Mouse (Mus musculus) embryonic facial prominence, embryonic 10.5 days (tissue): ENCODE measurements around the gene Anxa1. TPM values are rescaled to one million over a fixed set of nuclear protein-coding genes. Genes with fewer than 3 reads are reported as not detected.
A peak's percentile ranks its signal among the peaks of the same experiment; 100 is the strongest.

Experiments
- DNase-seq: peaks from one replicate; pipeline ENCODE4 v3.0.0-alpha.2; 2017; ENCODE audit warnings: low spot score
- H3K27ac ChIP-seq: fragments of 300-500 bp; sonication (generic); replicated peaks from 2 replicates; pipeline ENCODE4 v1.5.1; 2016; ENCODE audit warnings: mild to moderate bottlenecking
- H3K27me3 ChIP-seq: fragments of 300-500 bp; sonication (generic); replicated peaks from 2 replicates; pipeline ENCODE4 v1.6.1; 2016; ENCODE audit warnings: low read depth, mild to moderate bottlenecking; ENCODE audit not compliant: poor library complexity, severe bottlenecking
- H3K36me3 ChIP-seq: fragments of 300-500 bp; sonication (generic); replicated peaks from 2 replicates; pipeline ENCODE4 v1.6.1; 2016; ENCODE audit warnings: mild to moderate bottlenecking, moderate library complexity
- H3K4me1 ChIP-seq: fragments of 300-500 bp; sonication (generic); 2 replicates; pipeline ENCODE4 v1.6.1; 2016
- H3K4me3 ChIP-seq: fragments of 300-500 bp; sonication (generic); 2 replicates; pipeline ENCODE4 v1.5.1; 2016; ENCODE audit warnings: mild to moderate bottlenecking, moderate library complexity
- H3K9me3 ChIP-seq: fragments of 300-500 bp; sonication (generic); 2 replicates; pipeline ENCODE4 v1.6.1; 2016; ENCODE audit warnings: mild to moderate bottlenecking
- WGBS: fragments of 180-500 bp; shearing (Covaris S2); methylation state at CpG from one replicate; pipeline ENCODE4 v1.1.7; 2016; 5-methylcytosine and 5-hydroxymethylcytosine counted together
- polyA plus RNA-seq: library from polyadenylated mRNA; unstranded; fragments of >200 nt; fragmentation: Nextera tagmentation; extraction: Ambion mirVana; gene quantifications from 2 replicates; pipeline ENCODE4 v1.2.1, GENCODE M21; 2016

Gene Anxa1
- 0.92 and 4.3 TPM in 2 replicates for polyA plus RNA-seq

DNA sequence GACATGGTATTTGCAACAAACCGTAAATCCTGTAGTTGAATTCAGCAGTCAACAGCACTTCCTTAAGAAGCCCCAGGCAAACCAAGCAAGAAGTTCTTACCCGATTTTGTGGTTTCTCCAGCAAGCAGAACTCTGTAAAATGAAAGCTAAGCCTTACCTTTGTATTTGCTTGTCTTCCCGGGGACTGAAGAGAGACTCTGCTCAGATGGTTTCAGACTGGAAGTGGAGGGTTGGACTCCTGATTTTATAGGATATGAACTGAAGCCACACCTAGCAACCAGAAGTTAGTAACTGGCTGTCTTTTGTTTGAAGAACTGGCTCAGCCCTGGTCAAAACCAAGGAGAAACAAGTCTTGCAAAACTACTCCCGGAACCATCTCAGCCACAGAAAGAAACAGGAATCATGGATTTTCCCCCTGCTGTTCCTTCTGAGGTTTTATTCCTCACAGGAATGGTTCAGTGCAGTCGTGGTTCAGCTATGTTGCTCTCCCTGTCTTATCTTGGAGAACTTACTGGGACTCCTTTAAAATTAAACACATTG, at the start of gene Anxa1:
Anxa1 (minus strand) TSS at position 490 of the 540 bp plus-strand sequence.
- Histone ChIP-seq H3K9me3 (no peaks in the 10 kb centered on the region), H3K4me1 (no peaks in the 10 kb centered on the region; the same call in 1 of the 2 replicates), H3K36me3 (no peaks in the 10 kb centered on the region), H3K27me3 (no peaks in the 10 kb centered on the region), H3K4me3 (no peak within 1 kb of the TSS), H3K27ac (no peak within 1 kb of the TSS)
- no peak for DNase-seq
- WGBS: 60% methylated on average over 5 of the region's 5 CpGs

- H3K4me1 ChIP-seq: no peaks in the 10 kb centered on the region
- H3K27me3 ChIP-seq: no peaks in the 10 kb centered on the region
- no peaks in the 10 kb centered on the region for H3K36me3 ChIP-seq
- H3K27ac ChIP-seq: no peak overlapping the region
- H3K9me3 ChIP-seq: no peaks in the 10 kb centered on the region
- WGBS: 60% methylated on average over 5 of the region's 5 CpGs
- no peak for DNase-seq
- H3K4me3 ChIP-seq: no peak overlapping the region
Observed at GRCm38 (mm10) chr19:20437043-20437442, 46.3 kb upstream of the Anxa1 start.

GRCm38 (mm10) chr19:20434541-20434940, 43.8 kb upstream of the Anxa1 start:
- Histone ChIP-seq H3K36me3 (no peaks in the 10 kb centered on the region), H3K9me3 (no peaks in the 10 kb centered on the region), H3K4me1 (no peaks in the 10 kb centered on the region), H3K4me3 (no peak overlapping the region), H3K27me3 (no peaks in the 10 kb centered on the region), H3K27ac (no peak overlapping the region)
- WGBS: 11% methylated on average over 3 of the region's 3 CpGs
- peak; percentile 64 for DNase-seq

GRCm38 (mm10) chr19:20433966-20434365, 43.2 kb upstream of the Anxa1 start:
- DNase-seq: no peak

GRCm38 (mm10) chr19:20426443-20427161, 35.9 kb upstream of the Anxa1 start:
- Histone ChIP-seq H3K4me1 (no peaks in the 10 kb centered on the region), H3K4me3 (no peak overlapping the region), H3K27me3 (no peaks in the 10 kb centered on the region), H3K36me3 (no peaks in the 10 kb centered on the region), H3K9me3 (no peaks in the 10 kb centered on the region), H3K27ac (no peak overlapping the region)
- WGBS: 56% methylated on average over 12 of the region's 12 CpGs
- DNase-seq: no peak

More at GRCm38 (mm10) chr19:20433966-20434365, 43.2 kb upstream of the Anxa1 start:
- H3K4me3 ChIP-seq: no peak overlapping the region
- no peaks in the 10 kb centered on the region for H3K4me1 ChIP-seq
- no peaks in the 10 kb centered on the region for H3K9me3 ChIP-seq
- H3K27ac ChIP-seq: no peak overlapping the region
- 81% methylated on average over 5 of the region's 5 CpGs for WGBS
- no peaks in the 10 kb centered on the region for H3K27me3 ChIP-seq
- H3K36me3 ChIP-seq: no peaks in the 10 kb centered on the region

- Histone ChIP-seq H3K27me3 (no peaks in the 10 kb centered on the region), H3K4me1 (no peaks in the 10 kb centered on the region), H3K4me3 (no peak overlapping the region), H3K27ac (no peak overlapping the region), H3K36me3 (no peaks in the 10 kb centered on the region), H3K9me3 (no peaks in the 10 kb centered on the region)
- no peak for DNase-seq
- WGBS: 87% methylated on average over 3 of the region's 3 CpGs
Observed at GRCm38 (mm10) chr19:20411276-20411675, 20.5 kb upstream of the Anxa1 start.

GRCm38 (mm10) chr19:20409541-20410528, 19.1 kb upstream of the Anxa1 start:
- 80% methylated on average over 9 of the region's 9 CpGs for WGBS
- Histone ChIP-seq H3K27me3 (no peaks in the 10 kb centered on the region), H3K4me3 (no peak overlapping the region), H3K9me3 (no peaks in the 10 kb centered on the region), H3K4me1 (no peaks in the 10 kb centered on the region), H3K27ac (no peak overlapping the region), H3K36me3 (no peaks in the 10 kb centered on the region)
- DNase-seq: no peak

- H3K4me1 ChIP-seq: no peaks in the 10 kb centered on the region
- 76% methylated on average over 3 of the region's 3 CpGs for WGBS
- H3K4me3 ChIP-seq: no peak overlapping the region
- no peak overlapping the region for H3K27ac ChIP-seq
- no peaks in the 10 kb centered on the region for H3K9me3 ChIP-seq
- no peaks in the 10 kb centered on the region for H3K27me3 ChIP-seq
- DNase-seq: no peak
- H3K36me3 ChIP-seq: no peaks in the 10 kb centered on the region
Observed at GRCm38 (mm10) chr19:20406475-20406874, 15.7 kb upstream of the Anxa1 start.

DNA sequence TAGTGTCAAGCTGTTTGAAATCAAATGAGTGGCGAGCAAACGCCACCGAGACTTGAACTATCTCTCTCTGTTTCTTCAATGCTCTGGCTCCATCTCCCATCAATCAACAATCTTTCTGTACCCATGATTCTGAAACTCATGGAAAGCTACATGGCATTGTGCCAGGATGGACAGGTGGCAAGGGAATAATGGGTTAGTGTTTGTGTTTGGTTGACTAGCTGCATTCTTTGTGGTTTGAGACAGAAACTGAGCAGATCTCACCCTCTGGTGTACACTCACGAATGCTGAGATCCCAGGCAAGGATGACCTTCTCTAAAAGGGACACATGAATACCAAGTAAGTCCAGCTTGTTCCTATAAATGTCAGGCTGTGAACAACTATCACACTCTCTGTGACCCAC, 14.3 kb upstream of the Anxa1 start:
- no peak for DNase-seq
- H3K27me3 ChIP-seq: no peaks in the 10 kb centered on the region
- no peaks in the 10 kb centered on the region for H3K9me3 ChIP-seq
- no peak overlapping the region for H3K27ac ChIP-seq
- no peak overlapping the region for H3K4me3 ChIP-seq
- H3K4me1 ChIP-seq: no peaks in the 10 kb centered on the region
- H3K36me3 ChIP-seq: no peaks in the 10 kb centered on the region
- WGBS: 80% methylated on average over 4 of the region's 4 CpGs

GRCm38 (mm10) chr19:20403740-20404139, 13.0 kb upstream of the Anxa1 start:
- Histone ChIP-seq H3K27me3 (no peaks in the 10 kb centered on the region), H3K9me3 (no peaks in the 10 kb centered on the region), H3K36me3 (no peaks in the 10 kb centered on the region), H3K27ac (no peak overlapping the region), H3K4me3 (no peak overlapping the region), H3K4me1 (no peaks in the 10 kb centered on the region)
- WGBS: 87% methylated on average over 3 of the region's 3 CpGs
- no peak for DNase-seq

DNA sequence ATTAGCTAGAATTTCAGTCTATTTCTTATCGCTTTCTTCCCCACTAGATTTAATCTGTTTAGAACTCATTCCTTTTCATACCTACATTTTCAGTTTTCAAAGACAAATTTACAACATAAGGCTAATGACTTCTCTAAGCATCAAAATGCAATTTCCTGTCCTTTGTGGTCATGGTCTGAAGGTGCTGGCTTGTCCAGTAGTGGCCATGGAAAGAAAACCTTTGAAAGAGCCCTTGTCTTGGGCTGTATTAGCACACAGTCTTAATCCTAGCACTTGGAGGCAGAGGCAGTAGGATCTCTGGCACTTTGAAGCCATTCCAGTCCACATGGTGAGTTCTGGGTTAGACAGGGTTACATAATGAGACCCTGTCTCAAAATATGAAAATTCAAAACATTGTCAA, 12.5 kb upstream of the Anxa1 start:
- 94% methylated on average over 1 of the region's 1 CpGs for WGBS
- Histone ChIP-seq H3K27ac (no peak overlapping the region), H3K4me1 (no peaks in the 10 kb centered on the region), H3K9me3 (no peaks in the 10 kb centered on the region), H3K27me3 (no peaks in the 10 kb centered on the region), H3K36me3 (no peaks in the 10 kb centered on the region), H3K4me3 (no peak overlapping the region)
- no peak for DNase-seq

DNA sequence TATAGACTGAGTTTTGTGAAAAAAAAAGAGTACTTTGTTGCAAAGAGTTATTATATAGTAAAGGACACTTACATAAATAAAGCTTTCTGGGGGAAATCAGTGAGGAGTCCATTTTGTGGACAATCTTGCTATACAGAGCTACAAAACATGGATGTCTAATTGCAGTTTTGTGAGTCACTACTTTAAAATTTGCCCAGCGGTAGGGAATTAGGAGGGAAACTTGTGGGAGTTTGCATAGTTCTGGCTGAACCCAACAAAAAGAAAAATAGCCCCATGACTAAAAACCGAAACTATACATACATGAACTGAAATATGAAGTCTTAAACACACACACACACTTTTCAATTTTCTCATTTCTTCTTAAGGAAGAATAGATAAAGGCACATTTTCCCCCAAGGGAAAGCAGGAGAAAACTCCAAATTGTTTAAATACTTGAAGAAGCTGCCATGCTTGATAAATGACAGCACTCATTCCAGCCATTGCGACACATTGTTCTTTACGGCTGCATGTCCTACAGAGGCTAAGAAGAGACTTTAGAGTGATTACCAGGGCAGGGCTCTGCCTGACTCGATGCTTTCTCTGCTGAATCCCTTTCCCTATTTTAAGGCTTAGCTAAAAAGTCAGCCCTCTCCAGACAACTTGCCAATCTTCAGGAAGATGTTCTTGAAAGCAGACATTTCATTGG, 11.9 kb upstream of the Anxa1 start:
- no peaks in the 10 kb centered on the region for H3K4me1 ChIP-seq
- DNase-seq: no peak
- WGBS: 79% methylated on average over 5 of the region's 5 CpGs
- no peaks in the 10 kb centered on the region for H3K36me3 ChIP-seq
- H3K27me3 ChIP-seq: no peaks in the 10 kb centered on the region
- no peaks in the 10 kb centered on the region for H3K9me3 ChIP-seq
- H3K27ac ChIP-seq: no peak overlapping the region
- H3K4me3 ChIP-seq: no peak overlapping the region
